Mouse (Mus musculus) heart, postnatal 0 days (tissue): Measurements from ENCODE around the gene Atg16l2. TPM values are rescaled to one million over a fixed set of nuclear protein-coding genes. Genes with fewer than 3 reads are reported as not detected.

Experiments
- ATAC-seq: fragments of 200-750 bp; cut with Nextera tagmentation; 2 replicates; pipeline ENCODE4 v1.8.0; 2017; ENCODE audit warnings: low read depth, moderate number of reproducible peaks, moderate library complexity; ENCODE audit not compliant: insufficient read depth
- DNase-seq: peaks from one replicate; pipeline ENCODE4 v3.0.0-alpha.2; 2016; ENCODE audit warnings: low spot score
- H3K27ac ChIP-seq: fragments of 300-500 bp; sonication (generic); 2 replicates; pipeline ENCODE4 v1.5.1; 2014; ENCODE audit warnings: low read depth, mild to moderate bottlenecking
- H3K27me3 ChIP-seq: fragments of 300-500 bp; sonication (generic); 2 replicates; pipeline ENCODE4 v1.6.1; 2014; ENCODE audit warnings: low read length, mixed read lengths; ENCODE audit not compliant: control insufficient read depth, insufficient read depth
- H3K36me3 ChIP-seq: fragments of 300-500 bp; sonication (generic); replicated peaks from 2 replicates; pipeline ENCODE4 v1.6.1; 2014; ENCODE audit warnings: low read length, mixed read lengths; ENCODE audit not compliant: control insufficient read depth, insufficient read depth
- H3K4me1 ChIP-seq: fragments of 300-500 bp; sonication (generic); 2 replicates; pipeline ENCODE4 v1.6.1; 2014; ENCODE audit warnings: antibody characterized with exemption; ENCODE audit not compliant: control insufficient read depth, insufficient read depth
- H3K4me2 ChIP-seq: fragments of 300-500 bp; sonication (generic); 2 replicates; pipeline ENCODE4 v1.6.1; 2014; ENCODE audit warnings: low read depth, mild to moderate bottlenecking, low read length, moderate library complexity
- H3K4me3 ChIP-seq: fragments of 300-500 bp; sonication (generic); 2 replicates; pipeline ENCODE4 v1.5.1; 2014; ENCODE audit warnings: low read depth, low read length
- H3K9ac ChIP-seq: fragments of 300-500 bp; sonication (generic); replicated peaks from 2 replicates; pipeline ENCODE4 v1.6.1; 2014; ENCODE audit warnings: low read depth, low read length, mixed read lengths
- H3K9me3 ChIP-seq: fragments of 300-500 bp; sonication (generic); replicated peaks from 2 replicates; pipeline ENCODE4 v1.6.1; 2016; ENCODE audit warnings: low read length; ENCODE audit not compliant: control insufficient read depth
- CTCF ChIP-seq: IDR thresholded peaks from 2 replicates; pipeline ENCODE4 v1.5.1; 2016; ENCODE audit warnings: antibody characterized with exemption, control low read depth, low read depth
- EP300 ChIP-seq: IDR thresholded peaks from 2 replicates; pipeline ENCODE4 v1.6.1; 2016; ENCODE audit warnings: antibody characterized with exemption, low read depth
- WGBS: fragments of 180-500 bp; shearing (Covaris S2); extraction: QIAGEN DNeasy Blood & Tissue Kit; methylation state at CpG from one replicate; pipeline ENCODE4 v1.1.7; 2014; 5-methylcytosine and 5-hydroxymethylcytosine counted together
- polyA plus RNA-seq: library from polyadenylated mRNA; unstranded; fragments of >200 nt; fragmentation: Nextera tagmentation; extraction: Ambion mirVana; gene quantifications from 2 replicates; pipeline ENCODE4 v1.2.1, GENCODE M21; 2015
- total RNA-seq: library from RNA; depleted of rRNA; stranded (reverse); fragments of >200 nt; gene quantifications from 2 replicates; pipeline ENCODE4 v1.2.3, GENCODE M21; 2014; ENCODE audit warnings: low replicate concordance

The Atg16l2 gene
- total and polyA plus RNA-seq, 2 experiments from 2014 or later = 15.9 to 67.1 TPM

GRCm38 (mm10) chr7:101332045-101332831 lies 30.2 kb upstream of the Atg16l2 start:
- ATAC-seq (no peak), DNase-seq (no peak)
- Histone ChIP-seq H3K9me3 (no peaks in the 10 kb centered on the region), H3K4me2 (no peak overlapping the region), H3K27ac (no peak overlapping the region), H3K9ac (no peak overlapping the region), H3K36me3 (no peaks in the 10 kb centered on the region; the same call in 1 of the 2 replicates), H3K4me3 (no peak overlapping the region), H3K27me3 (0 out of 2 replicates have a peak, but pooled peaks cover 3% of the 10 kb centered on the region), H3K4me1 (peaks cover 5% of the 10 kb centered on the region; the same call in 1 of the 2 replicates)
- TF ChIP-seq EP300 = no peak
- TF ChIP-seq CTCF = no peak
- WGBS = 88% methylated on average over 5 of the region's 5 CpGs

GRCm38 (mm10) chr7:101330841-101331173 lies 28.8 kb upstream of the Atg16l2 start:
- TF ChIP-seq EP300 = no peak
- no peak for TF ChIP-seq CTCF
- H3K27ac ChIP-seq = no peak overlapping the region
- no peak for ATAC-seq
- no peak overlapping the region for H3K4me3 ChIP-seq
- WGBS = 73% methylated on average over 4 of the region's 4 CpGs
- H3K27me3 ChIP-seq = 0 out of 2 replicates have a peak, but pooled peaks cover 3% of the 10 kb centered on the region
- no peaks in the 10 kb centered on the region; the same call in 1 of the 2 replicates for H3K36me3 ChIP-seq
- no peak overlapping the region for H3K4me2 ChIP-seq
- no peak overlapping the region for H3K9ac ChIP-seq
- no peaks in the 10 kb centered on the region for H3K9me3 ChIP-seq
- peaks cover 5% of the 10 kb centered on the region; the same call in 1 of the 2 replicates for H3K4me1 ChIP-seq
- DNase-seq = no peak

GRCm38 (mm10) chr7:101330074-101330840 lies 28.2 kb upstream of the Atg16l2 start:
- Histone ChIP-seq H3K9me3 (no peaks in the 10 kb centered on the region), H3K27me3 (0 out of 2 replicates have a peak, but pooled peaks cover 3% of the 10 kb centered on the region), H3K27ac (no peak overlapping the region), H3K9ac (no peak overlapping the region), H3K36me3 (no peaks in the 10 kb centered on the region; the same call in 1 of the 2 replicates), H3K4me2 (no peak overlapping the region), H3K4me3 (no peak overlapping the region), H3K4me1 (peaks cover 5% of the 10 kb centered on the region; the same call in 1 of the 2 replicates)
- WGBS = 78% methylated on average over 10 of the region's 10 CpGs
- DNase-seq (no peak), ATAC-seq (no peak)
- TF ChIP-seq CTCF (no peak), EP300 (no peak)

GRCm38 (mm10) chr7:101329606-101330005 lies 27.6 kb upstream of the Atg16l2 start:
- ATAC-seq = no peak
- TF ChIP-seq EP300 = no peak
- TF ChIP-seq CTCF = no peak
- H3K36me3 ChIP-seq = no peaks in the 10 kb centered on the region; the same call in 1 of the 2 replicates
- H3K27ac ChIP-seq = no peak overlapping the region
- DNase-seq = no peak
- H3K27me3 ChIP-seq = 0 out of 2 replicates have a peak, but pooled peaks cover 3% of the 10 kb centered on the region
- no peak overlapping the region for H3K4me3 ChIP-seq
- H3K9ac ChIP-seq = no peak overlapping the region
- WGBS = 76% methylated on average over 4 of the region's 4 CpGs
- no peak overlapping the region for H3K4me2 ChIP-seq
- H3K9me3 ChIP-seq = no peaks in the 10 kb centered on the region
- H3K4me1 ChIP-seq = peaks cover 5% of the 10 kb centered on the region; the same call in 1 of the 2 replicates

- Histone ChIP-seq H3K4me3 (no peak overlapping the region), H3K9me3 (no peaks in the 10 kb centered on the region), H3K27ac (no peak overlapping the region), H3K9ac (no peak overlapping the region), H3K27me3 (0 out of 2 replicates have a peak, but pooled peaks cover 3% of the 10 kb centered on the region), H3K36me3 (no peaks in the 10 kb centered on the region; the same call in 1 of the 2 replicates), H3K4me1 (peaks cover 5% of the 10 kb centered on the region; the same call in 1 of the 2 replicates), H3K4me2 (no peak overlapping the region)
- WGBS = 46% methylated on average over 4 of the region's 4 CpGs
- peak; percentile 26; the same call in 1 of the 2 replicates for TF ChIP-seq CTCF
- TF ChIP-seq EP300 = no peak
- ATAC-seq (no peak), DNase-seq (no peak)
Observed at GRCm38 (mm10) chr7:101328621-101329158, 26.6 kb upstream of the Atg16l2 start.
